Mouse (Mus musculus): ENCODE results near the gene Gm10563. TPM values are rescaled to one million over a fixed set of nuclear protein-coding genes. Genes with fewer than 3 reads are reported as not detected.

Gm10563 gene
- polyA plus RNA-seq, 1 experiment from 2014 or later = not detected

- H3K4me2 ChIP-seq (ENCODE audit: low read length) = peak overlapping the region; percentile 96
- no peaks in the 10 kb centered on the region for H3K36me3 ChIP-seq (ENCODE audit: insufficient read depth, low read length)
- ATAC-seq (replicated peaks; ENCODE audit: low FRiP score, low read depth) = no peak
- H3K9ac ChIP-seq (ENCODE audit: low read depth, low read length) = no peak overlapping the region
- H3K27ac ChIP-seq = peak overlapping the region; percentile 96
- H3K4me1 ChIP-seq (replicated peaks; ENCODE audit: insufficient read depth, low read length) = no peaks in the 10 kb centered on the region
- DNase-seq (ENCODE audit: low spot score) = no peak
- no peaks in the 10 kb centered on the region for H3K9me3 ChIP-seq (replicated peaks; ENCODE audit: low read length)
- H3K4me3 ChIP-seq (replicated peaks; ENCODE audit: low read depth, low read length) = peak overlapping the region; percentile 58
- H3K27me3 ChIP-seq (ENCODE audit: insufficient read depth, low read length) = no peaks in the 10 kb centered on the region
- WGBS = 82% methylated on average over 11 of the region's 11 CpGs
- no peak for TF ChIP-seq CTCF (IDR thresholded peaks at IDR 0.05; ENCODE audit: low read depth)
Observed at GRCm38 (mm10) chr4:155599901-155600825, 45.0 kb downstream of the Gm10563 start.

GRCm38 (mm10) chr4:155598536-155598935 is 46.7 kb downstream of the Gm10563 start:
- Histone ChIP-seq H3K27me3 (ENCODE audit: insufficient read depth, low read length) (no peaks in the 10 kb centered on the region), H3K4me1 (replicated peaks; ENCODE audit: insufficient read depth, low read length) (no peaks in the 10 kb centered on the region), H3K9me3 (replicated peaks; ENCODE audit: low read length) (no peaks in the 10 kb centered on the region), H3K27ac (no peak overlapping the region), H3K4me3 (replicated peaks; ENCODE audit: low read depth, low read length) (no peak overlapping the region), H3K4me2 (ENCODE audit: low read length) (no peak overlapping the region), H3K36me3 (ENCODE audit: insufficient read depth, low read length) (no peaks in the 10 kb centered on the region), H3K9ac (ENCODE audit: low read depth, low read length) (no peak overlapping the region)
- no peak for ATAC-seq (replicated peaks; ENCODE audit: low FRiP score, low read depth)
- no peak for TF ChIP-seq CTCF (IDR thresholded peaks at IDR 0.05; ENCODE audit: low read depth)
- WGBS = 27% methylated on average over 20 of the region's 20 CpGs
- DNase-seq (ENCODE audit: low spot score) = peak; percentile 3

- no peak overlapping the region for H3K4me3 ChIP-seq (replicated peaks; ENCODE audit: low read depth, low read length)
- H3K4me2 ChIP-seq (ENCODE audit: low read length) = no peak overlapping the region
- DNase-seq (ENCODE audit: low spot score) (no peak), ATAC-seq (replicated peaks; ENCODE audit: low FRiP score, low read depth) (no peak)
- no peak for TF ChIP-seq CTCF (IDR thresholded peaks at IDR 0.05; ENCODE audit: low read depth)
- WGBS = 59% methylated on average over 5 of the region's 5 CpGs
- H3K27me3 ChIP-seq (ENCODE audit: insufficient read depth, low read length) = no peaks in the 10 kb centered on the region
- H3K9me3 ChIP-seq (replicated peaks; ENCODE audit: low read length) = no peaks in the 10 kb centered on the region
- H3K36me3 ChIP-seq (ENCODE audit: insufficient read depth, low read length) = no peaks in the 10 kb centered on the region
- H3K4me1 ChIP-seq (replicated peaks; ENCODE audit: insufficient read depth, low read length) = no peaks in the 10 kb centered on the region
- no peak overlapping the region for H3K9ac ChIP-seq (ENCODE audit: low read depth, low read length)
- H3K27ac ChIP-seq = no peak overlapping the region
Observed at GRCm38 (mm10) chr4:155596606-155597005, 48.6 kb downstream of the Gm10563 start.

- H3K4me2 ChIP-seq (ENCODE audit: low read length) = no peak overlapping the region
- H3K9me3 ChIP-seq (replicated peaks; ENCODE audit: low read length) = no peaks in the 10 kb centered on the region
- ATAC-seq (replicated peaks; ENCODE audit: low FRiP score, low read depth) = no peak
- no peak for TF ChIP-seq CTCF (IDR thresholded peaks at IDR 0.05; ENCODE audit: low read depth)
- no peak overlapping the region for H3K4me3 ChIP-seq (replicated peaks; ENCODE audit: low read depth, low read length)
- H3K27me3 ChIP-seq (ENCODE audit: insufficient read depth, low read length) = no peaks in the 10 kb centered on the region
- H3K4me1 ChIP-seq (replicated peaks; ENCODE audit: insufficient read depth, low read length) = no peaks in the 10 kb centered on the region
- no peaks in the 10 kb centered on the region for H3K36me3 ChIP-seq (ENCODE audit: insufficient read depth, low read length)
- H3K27ac ChIP-seq = no peak overlapping the region
- 83% methylated on average over 3 of the region's 3 CpGs for WGBS
- no peak for DNase-seq (ENCODE audit: low spot score)
- H3K9ac ChIP-seq (ENCODE audit: low read depth, low read length) = no peak overlapping the region
Observed at GRCm38 (mm10) chr4:155595777-155596176, 49.4 kb downstream of the Gm10563 start.

- Histone ChIP-seq H3K9ac (ENCODE audit: low read depth, low read length) (no peak overlapping the region), H3K27ac (no peak overlapping the region), H3K4me1 (replicated peaks; ENCODE audit: insufficient read depth, low read length) (no peaks in the 10 kb centered on the region), H3K36me3 (ENCODE audit: insufficient read depth, low read length) (peaks cover 8% of the 10 kb centered on the region), H3K4me2 (ENCODE audit: low read length) (no peak overlapping the region), H3K4me3 (replicated peaks; ENCODE audit: low read depth, low read length) (no peak overlapping the region), H3K27me3 (ENCODE audit: insufficient read depth, low read length) (no peaks in the 10 kb centered on the region), H3K9me3 (replicated peaks; ENCODE audit: low read length) (no peaks in the 10 kb centered on the region)
- no peak for TF ChIP-seq CTCF (IDR thresholded peaks at IDR 0.05; ENCODE audit: low read depth)
- ATAC-seq (replicated peaks; ENCODE audit: low FRiP score, low read depth) (no peak), DNase-seq (ENCODE audit: low spot score) (no peak)
- 63% methylated on average over 1 of the region's 1 CpGs for WGBS
Observed at GRCm38 (mm10) chr4:155593780-155594179, 51.4 kb downstream of the Gm10563 start.

GRCm38 (mm10) chr4:155591012-155591719 is 54.0 kb downstream of the Gm10563 start:
- TF ChIP-seq CTCF (IDR thresholded peaks at IDR 0.05; ENCODE audit: low read depth) = no peak
- ATAC-seq (replicated peaks; ENCODE audit: low FRiP score, low read depth) = no peak
- no peak for DNase-seq (ENCODE audit: low spot score)
- H3K27me3 ChIP-seq (ENCODE audit: insufficient read depth, low read length) = no peaks in the 10 kb centered on the region
- no peak overlapping the region for H3K4me2 ChIP-seq (ENCODE audit: low read length)
- no peak overlapping the region for H3K4me3 ChIP-seq (replicated peaks; ENCODE audit: low read depth, low read length)
- no peaks in the 10 kb centered on the region for H3K9me3 ChIP-seq (replicated peaks; ENCODE audit: low read length)
- H3K4me1 ChIP-seq (replicated peaks; ENCODE audit: insufficient read depth, low read length) = no peaks in the 10 kb centered on the region
- H3K9ac ChIP-seq (ENCODE audit: low read depth, low read length) = no peak overlapping the region
- H3K27ac ChIP-seq = no peak overlapping the region
- peaks cover 23% of the 10 kb centered on the region for H3K36me3 ChIP-seq (ENCODE audit: insufficient read depth, low read length)
- 85% methylated on average over 7 of the region's 7 CpGs for WGBS
